Mouse (Mus musculus) neural tube, embryonic 13.5 days (tissue): ENCODE results near the gene Col19a1. TPM values are rescaled to one million over a fixed set of nuclear protein-coding genes. Genes with fewer than 3 reads are reported as not detected.

Experiments used
- ATAC-seq: fragments of 200-750 bp; cut with Nextera tagmentation; 2 replicates; pipeline ENCODE4 v1.8.0; 2017; ENCODE audit warnings: low read depth, mild to moderate bottlenecking, moderate TSS enrichment, moderate library complexity
- H3K27ac ChIP-seq: fragments of 300-500 bp; sonication (generic); replicated peaks from 2 replicates; pipeline ENCODE4 v1.5.1; 2015; ENCODE audit warnings: moderate library complexity, mild to moderate bottlenecking, inconsistent platforms
- H3K27me3 ChIP-seq: fragments of 300-500 bp; sonication (generic); 2 replicates; pipeline ENCODE4 v1.6.1; 2015; ENCODE audit warnings: mild to moderate bottlenecking, inconsistent platforms
- H3K36me3 ChIP-seq: fragments of 300-500 bp; sonication (generic); 2 replicates; pipeline ENCODE4 v1.6.1; 2015; ENCODE audit warnings: mild to moderate bottlenecking, inconsistent platforms
- H3K4me1 ChIP-seq: fragments of 300-500 bp; sonication (generic); replicated peaks from 2 replicates; pipeline ENCODE4 v1.6.1; 2015; ENCODE audit warnings: inconsistent platforms
- H3K4me2 ChIP-seq: fragments of 300-500 bp; sonication (generic); 2 replicates; pipeline ENCODE4 v1.6.1; 2015; ENCODE audit warnings: inconsistent platforms, mild to moderate bottlenecking, moderate library complexity
- H3K4me3 ChIP-seq: fragments of 300-500 bp; sonication (generic); 2 replicates; pipeline ENCODE4 v1.5.1; 2015; ENCODE audit warnings: mild to moderate bottlenecking, inconsistent platforms
- H3K9ac ChIP-seq: fragments of 300-500 bp; sonication (generic); 2 replicates; pipeline ENCODE4 v1.6.1; 2015; ENCODE audit warnings: moderate library complexity, mild to moderate bottlenecking, inconsistent platforms
- H3K9me3 ChIP-seq: fragments of 300-500 bp; sonication (generic); 2 replicates; pipeline ENCODE4 v1.6.1; 2016; ENCODE audit warnings: inconsistent platforms
- WGBS: fragments of 180-500 bp; shearing (Covaris S2); methylation state at CpG from one replicate; pipeline ENCODE4 v1.1.7; 2015; 5-methylcytosine and 5-hydroxymethylcytosine counted together
- polyA plus RNA-seq: library from polyadenylated mRNA; unstranded; fragments of >200 nt; fragmentation: Nextera tagmentation; extraction: Ambion mirVana; gene quantifications from 2 replicates; pipeline ENCODE4 v1.2.1, GENCODE M21; 2015

Col19a1 gene
- polyA plus RNA-seq, 1 experiment from 2014 or later: 2.5 TPM

DNA sequence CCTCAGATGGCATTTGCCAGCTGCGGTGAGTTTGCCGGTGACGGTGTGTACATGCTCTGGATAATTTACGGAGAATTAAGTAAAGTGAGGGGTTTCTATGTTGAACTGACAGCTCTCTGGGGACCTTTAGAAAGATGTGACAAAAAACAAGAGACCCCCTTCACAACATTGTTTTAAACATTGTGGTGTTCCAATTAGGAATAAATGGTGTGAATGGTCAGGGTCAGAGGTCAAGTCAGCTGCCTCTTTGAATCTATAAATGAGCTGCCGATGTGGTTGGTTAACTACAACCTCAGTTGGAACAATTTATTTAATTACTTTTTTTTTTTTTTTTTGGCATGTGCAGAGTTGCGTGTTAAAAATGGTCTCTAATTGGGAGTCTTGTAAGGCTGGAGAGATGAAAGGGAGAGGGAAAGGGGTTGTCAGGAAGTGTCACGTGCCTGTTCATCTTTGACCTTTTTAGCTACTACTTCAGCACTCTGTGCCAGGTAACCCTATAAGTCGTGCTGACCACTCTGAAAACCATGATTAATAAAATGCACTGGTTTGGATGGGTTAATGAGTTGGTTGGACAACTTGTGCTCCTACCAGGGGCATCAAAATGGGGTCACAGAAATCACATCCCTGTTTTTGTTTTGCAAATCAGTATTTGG is 347.1 kb downstream of the Col19a1 start:
- Histone ChIP-seq H3K27me3 (no peaks in the 10 kb centered on the region), H3K9me3 (no peaks in the 10 kb centered on the region), H3K4me2 (no peak overlapping the region), H3K4me3 (no peak overlapping the region), H3K27ac (no peak overlapping the region), H3K9ac (no peak overlapping the region), H3K4me1 (0 out of 2 replicates have a peak, but pooled peaks cover 6% of the 10 kb centered on the region), H3K36me3 (no peaks in the 10 kb centered on the region)
- WGBS: 40% methylated on average over 8 of the region's 8 CpGs
- ATAC-seq: no peak

DNA sequence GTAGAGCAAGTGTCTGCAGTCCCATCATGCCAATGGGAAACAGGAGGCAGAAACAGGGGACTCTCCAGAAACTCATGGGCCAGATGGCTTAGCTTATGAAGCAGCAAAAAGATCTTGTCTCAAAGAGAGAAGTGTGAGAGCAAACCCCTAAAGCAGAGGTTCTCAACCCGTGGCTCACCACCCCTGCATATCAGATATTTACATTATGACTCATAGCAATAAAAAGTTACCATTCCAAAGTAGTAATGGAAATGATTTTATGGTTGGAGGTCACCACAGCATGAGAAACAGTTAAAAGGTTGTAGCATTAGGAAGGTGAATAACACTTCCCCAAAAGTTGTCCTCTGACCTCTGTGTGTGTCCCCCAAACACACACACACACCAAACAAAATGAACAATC is 350.9 kb downstream of the Col19a1 start:
- Histone ChIP-seq H3K9me3 (no peaks in the 10 kb centered on the region), H3K36me3 (no peaks in the 10 kb centered on the region), H3K27me3 (no peaks in the 10 kb centered on the region), H3K27ac (no peak overlapping the region), H3K4me2 (no peak overlapping the region), H3K4me1 (peaks cover 11% of the 10 kb centered on the region; the same call in 1 of the 2 replicates), H3K9ac (no peak overlapping the region), H3K4me3 (no peak overlapping the region)
- ATAC-seq: no peak
- WGBS: 61% methylated on average over 1 of the region's 1 CpGs

DNA sequence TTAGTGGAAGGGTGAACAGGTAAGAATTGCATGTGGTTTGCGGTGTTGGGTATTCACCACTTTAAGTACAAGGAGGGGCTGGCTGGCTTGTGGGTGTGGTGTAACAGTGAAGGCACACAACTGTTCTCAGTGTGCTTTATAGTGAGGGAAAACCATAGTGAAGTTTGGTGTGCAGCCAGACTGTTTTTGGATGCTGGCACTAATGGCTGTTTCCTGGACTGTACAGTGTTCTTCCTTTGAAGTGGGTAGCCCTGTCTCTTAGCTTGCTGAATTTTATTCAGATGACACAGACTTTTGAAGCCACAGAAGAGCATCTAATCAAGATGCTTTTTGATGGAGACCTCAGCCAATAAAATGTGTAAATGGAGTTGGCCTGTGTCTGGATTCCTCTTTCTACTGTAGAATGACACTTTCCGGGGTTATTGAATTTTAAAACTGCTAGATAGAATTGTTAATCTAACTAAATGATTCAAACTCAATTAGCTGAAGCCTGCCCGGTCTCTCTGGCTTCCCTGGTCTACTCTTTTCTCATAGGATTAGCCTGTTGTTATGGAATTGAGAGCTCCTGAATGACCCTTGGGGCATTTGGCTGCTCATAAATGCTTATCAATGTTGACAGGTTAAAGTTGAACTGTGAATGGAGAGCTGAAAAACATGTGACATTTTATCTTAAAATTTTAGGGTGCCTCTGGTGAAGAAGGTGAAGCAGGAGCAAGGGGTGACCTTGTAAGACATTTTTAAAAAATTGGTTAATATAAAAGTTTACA is 355.6 kb downstream of the Col19a1 start:
- peaks cover 18% of the 10 kb centered on the region for H3K4me1 ChIP-seq
- H3K4me2 ChIP-seq: no peak overlapping the region
- ATAC-seq: no peak
- no peak overlapping the region for H3K27ac ChIP-seq
- WGBS: 69% methylated on average over 3 of the region's 3 CpGs
- no peaks in the 10 kb centered on the region for H3K9me3 ChIP-seq
- no peak overlapping the region for H3K4me3 ChIP-seq
- no peak overlapping the region for H3K9ac ChIP-seq
- no peaks in the 10 kb centered on the region for H3K36me3 ChIP-seq
- no peaks in the 10 kb centered on the region for H3K27me3 ChIP-seq

DNA sequence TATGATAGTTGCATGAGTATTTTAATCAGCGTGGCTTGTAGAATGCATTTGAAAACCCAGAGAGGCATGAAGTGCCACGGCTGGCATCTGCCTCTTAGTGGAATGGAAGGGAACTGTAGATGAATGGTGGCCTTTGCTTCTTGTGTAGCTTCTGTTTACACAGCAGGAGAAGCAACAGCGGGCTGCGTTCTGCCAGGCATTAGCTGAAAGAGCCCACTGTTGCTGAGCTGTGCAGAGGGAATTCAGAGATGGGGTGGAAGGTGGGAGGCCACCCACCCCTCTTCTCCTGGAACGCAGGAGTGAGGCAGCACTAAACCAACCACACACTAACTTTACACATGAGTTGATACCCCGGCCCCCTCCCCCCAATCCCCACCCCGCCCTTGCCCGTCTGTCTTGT is 356.8 kb downstream of the Col19a1 start:
- H3K4me1 ChIP-seq: peaks cover 25% of the 10 kb centered on the region
- no peak overlapping the region for H3K4me2 ChIP-seq
- WGBS: 43% methylated on average over 8 of the region's 8 CpGs
- ATAC-seq: peak; percentile 64
- H3K4me3 ChIP-seq: no peak overlapping the region
- H3K36me3 ChIP-seq: no peaks in the 10 kb centered on the region
- no peak overlapping the region for H3K27ac ChIP-seq
- H3K9me3 ChIP-seq: no peaks in the 10 kb centered on the region
- H3K9ac ChIP-seq: no peak overlapping the region
- H3K27me3 ChIP-seq: no peaks in the 10 kb centered on the region

DNA sequence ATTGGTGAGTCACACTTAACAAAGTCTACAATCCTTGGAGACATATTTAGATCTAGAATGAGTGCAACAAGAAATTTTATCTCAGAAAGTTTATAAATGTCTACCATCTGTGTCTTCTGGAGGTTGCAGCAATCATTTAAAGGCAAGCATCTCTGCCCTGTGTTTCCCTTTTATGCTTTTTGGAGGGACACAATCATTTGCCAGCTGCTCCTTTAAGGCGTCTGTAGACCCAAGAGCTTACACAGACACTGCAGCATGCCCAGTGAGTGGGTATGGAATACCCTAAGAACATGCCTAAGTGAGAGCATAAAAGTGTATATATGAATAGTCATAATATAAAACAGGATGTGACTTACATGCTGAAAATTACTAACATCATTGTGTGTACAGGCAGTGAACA is 357.7 kb downstream of the Col19a1 start:
- Histone ChIP-seq H3K36me3 (no peaks in the 10 kb centered on the region), H3K27ac (no peak overlapping the region), H3K9ac (no peak overlapping the region), H3K4me2 (no peak overlapping the region), H3K9me3 (no peaks in the 10 kb centered on the region), H3K4me3 (no peak overlapping the region), H3K27me3 (no peaks in the 10 kb centered on the region), H3K4me1 (peaks cover 25% of the 10 kb centered on the region)
- WGBS: 80% methylated on average over 1 of the region's 1 CpGs
- no peak for ATAC-seq

DNA sequence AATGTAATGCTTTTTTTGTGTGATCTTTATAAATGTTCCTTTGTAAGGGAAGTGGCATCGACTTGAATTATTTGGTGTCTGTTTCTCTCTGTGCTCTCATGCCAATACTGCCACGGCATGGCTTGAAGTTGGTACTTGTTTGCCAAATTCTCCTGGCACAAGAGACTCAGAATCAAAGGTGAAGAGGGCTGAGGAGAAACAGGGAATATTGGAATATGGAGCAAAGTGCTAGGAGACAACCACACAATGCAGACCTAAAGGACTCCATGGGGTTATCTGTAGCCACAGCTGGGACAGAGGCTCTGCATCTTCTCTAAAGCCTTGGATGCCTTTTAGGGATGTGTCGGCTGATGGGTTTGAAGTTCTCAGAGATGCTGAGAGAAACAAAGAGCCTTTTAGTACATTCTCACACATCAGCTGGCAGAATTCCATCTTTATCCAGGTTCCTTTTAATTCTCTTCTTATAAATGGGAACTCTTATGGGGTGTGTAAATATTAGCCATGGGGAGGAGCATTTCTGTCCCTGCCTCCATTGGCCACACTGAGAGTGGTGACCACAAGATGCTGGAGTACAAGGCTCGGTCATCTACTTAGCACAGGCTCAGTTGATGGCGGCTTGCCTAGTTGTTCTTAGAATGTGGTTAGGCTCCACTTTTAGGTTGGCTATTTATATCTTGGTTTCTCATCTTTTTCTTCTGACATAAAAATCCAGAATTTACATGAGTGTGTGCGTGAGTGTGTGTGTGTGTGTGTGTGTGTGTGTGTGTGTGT is 360.1 kb downstream of the Col19a1 start:
- H3K4me2 ChIP-seq: no peak overlapping the region
- WGBS: 80% methylated on average over 6 of the region's 6 CpGs
- ATAC-seq: no peak

DNA sequence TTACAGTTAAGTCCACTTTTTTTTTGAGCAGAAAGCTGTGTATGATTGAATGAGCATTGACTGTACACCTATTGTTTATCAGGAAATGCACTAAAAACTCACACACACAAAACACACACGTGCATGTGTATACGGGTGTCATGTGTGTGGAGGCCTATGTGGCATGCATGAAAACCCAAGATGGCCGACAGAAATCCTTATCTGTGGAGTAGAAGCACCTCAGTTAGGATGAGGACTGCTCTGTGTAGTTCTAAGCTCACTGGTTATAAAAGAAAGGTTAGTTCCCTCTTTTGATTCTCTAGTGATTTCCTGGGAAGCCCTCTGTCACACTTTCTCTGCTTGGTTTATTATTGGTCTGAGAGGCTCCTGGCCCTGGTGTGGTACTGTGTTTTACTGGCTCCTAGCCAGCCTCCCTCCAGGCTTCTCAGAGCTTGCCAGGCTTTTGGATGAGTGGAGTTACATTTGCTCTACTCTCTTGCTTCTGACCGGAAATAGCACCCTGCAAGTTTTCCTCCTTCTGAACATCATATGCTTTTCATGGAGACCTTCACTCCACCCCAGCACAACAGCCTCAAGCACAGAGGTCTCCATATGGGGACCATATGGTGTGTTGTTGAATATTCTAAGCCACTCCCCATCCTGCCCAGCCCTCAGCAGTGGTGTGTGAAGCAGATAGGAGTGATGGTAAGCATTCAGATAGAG is 361.3 kb downstream of the Col19a1 start:
- peaks cover 18% of the 10 kb centered on the region; the same call in 1 of the 2 replicates for H3K4me1 ChIP-seq
- no peak overlapping the region for H3K4me3 ChIP-seq
- H3K4me2 ChIP-seq: no peak overlapping the region
- ATAC-seq: peak; percentile 72
- WGBS: 83% methylated on average over 4 of the region's 4 CpGs
- no peak overlapping the region for H3K9ac ChIP-seq
- H3K27me3 ChIP-seq: no peaks in the 10 kb centered on the region
- peak overlapping the region; percentile 33; the same call in 1 of the 2 replicates for H3K27ac ChIP-seq
- H3K36me3 ChIP-seq: no peaks in the 10 kb centered on the region
- H3K9me3 ChIP-seq: no peaks in the 10 kb centered on the region

More for the DNA sequence above, 360.1 kb downstream of the Col19a1 start:
- no peaks in the 10 kb centered on the region for H3K36me3 ChIP-seq
- H3K4me1 ChIP-seq: peaks cover 25% of the 10 kb centered on the region
- no peak overlapping the region for H3K4me3 ChIP-seq
- no peaks in the 10 kb centered on the region for H3K9me3 ChIP-seq
- no peak overlapping the region for H3K9ac ChIP-seq
- no peaks in the 10 kb centered on the region for H3K27me3 ChIP-seq
- 0 out of 2 replicates have a peak overlapping the region, but pooled peaks have one; percentile 23 for H3K27ac ChIP-seq

DNA sequence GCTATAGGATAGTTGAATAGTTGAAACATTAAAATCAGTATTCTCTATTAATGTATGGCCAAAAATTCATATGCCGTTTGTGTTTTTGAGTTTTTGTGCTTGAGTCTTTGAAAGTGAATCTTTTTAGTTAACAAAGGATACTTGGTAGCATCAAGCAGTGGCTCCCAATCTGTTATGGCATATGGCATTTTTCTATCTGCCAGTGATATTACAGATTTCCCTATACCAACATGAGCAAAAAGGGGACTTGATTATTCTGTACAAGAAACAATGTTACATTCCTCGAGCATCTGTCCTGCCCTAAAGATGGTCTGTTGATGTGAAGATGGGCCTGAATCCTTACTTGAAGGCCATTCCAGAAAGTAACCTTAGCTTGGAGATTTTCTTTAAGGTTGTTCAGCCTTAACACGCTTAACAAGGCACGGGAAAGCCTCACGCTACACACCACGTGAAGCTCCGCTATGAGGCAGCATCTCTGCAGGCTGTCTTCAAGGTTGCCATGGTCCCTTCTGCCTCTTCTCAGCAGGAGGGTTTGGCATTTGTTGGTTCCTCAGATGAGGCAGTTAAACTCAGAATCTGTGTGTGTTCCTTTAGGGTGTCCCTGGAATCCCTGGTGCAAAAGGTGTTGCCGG is 364.2 kb downstream of the Col19a1 start:
- 68% methylated on average over 8 of the region's 8 CpGs for WGBS
- Histone ChIP-seq H3K4me1 (peaks cover 13% of the 10 kb centered on the region; the same call in 1 of the 2 replicates), H3K4me2 (no peak overlapping the region), H3K9me3 (no peaks in the 10 kb centered on the region), H3K27me3 (no peaks in the 10 kb centered on the region), H3K27ac (no peak overlapping the region), H3K36me3 (no peaks in the 10 kb centered on the region), H3K9ac (no peak overlapping the region), H3K4me3 (no peak overlapping the region)
- no peak for ATAC-seq

DNA sequence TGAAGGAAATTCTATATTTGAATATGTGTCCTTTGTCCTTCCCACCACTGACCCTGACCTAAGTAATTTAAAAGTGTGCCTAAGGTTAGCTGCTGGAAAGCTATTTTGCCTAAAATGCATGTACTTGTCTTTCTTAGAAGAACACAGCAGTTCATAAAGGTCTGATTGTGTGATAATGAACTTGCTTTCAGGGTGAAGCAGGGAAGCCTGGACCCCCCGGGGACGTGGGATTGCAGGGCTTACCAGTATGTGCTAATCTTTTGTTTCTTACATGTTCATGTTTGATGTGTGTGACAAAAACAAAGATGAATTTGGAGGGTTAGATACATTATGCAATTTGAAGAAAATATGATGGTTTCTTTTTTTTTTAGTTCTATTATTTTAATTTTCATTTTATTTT is 365.0 kb downstream of the Col19a1 start:
- WGBS: 68% methylated on average over 2 of the region's 2 CpGs
- Histone ChIP-seq H3K4me1 (peaks cover 11% of the 10 kb centered on the region; the same call in 1 of the 2 replicates), H3K36me3 (no peaks in the 10 kb centered on the region), H3K4me3 (no peak overlapping the region), H3K27me3 (no peaks in the 10 kb centered on the region), H3K27ac (no peak overlapping the region), H3K9ac (no peak overlapping the region), H3K4me2 (no peak overlapping the region), H3K9me3 (no peaks in the 10 kb centered on the region)
- no peak for ATAC-seq

DNA sequence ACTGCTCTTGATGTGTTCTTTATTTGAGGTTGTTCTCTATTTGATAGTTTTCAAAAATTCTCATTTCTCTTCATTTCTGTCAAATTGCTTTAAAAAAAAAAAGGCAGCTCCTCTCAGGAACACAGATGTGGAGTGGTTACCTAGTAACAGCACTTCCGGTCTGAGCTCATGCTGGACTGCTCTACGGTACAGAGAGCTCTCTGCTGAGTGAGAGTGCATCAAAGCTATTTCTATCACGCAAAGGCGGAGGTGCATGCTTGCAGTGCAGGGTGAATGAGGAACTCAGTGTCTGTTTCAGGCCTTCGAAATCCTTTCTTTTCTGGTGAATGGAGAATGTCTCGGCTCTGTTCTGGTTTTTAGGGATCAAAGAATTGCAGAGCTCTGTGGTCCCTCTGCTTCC is 368.2 kb downstream of the Col19a1 start:
- no peak for ATAC-seq
- Histone ChIP-seq H3K4me1 (no peaks in the 10 kb centered on the region), H3K36me3 (no peaks in the 10 kb centered on the region), H3K9ac (no peak overlapping the region), H3K27ac (no peak overlapping the region), H3K4me2 (no peak overlapping the region), H3K9me3 (no peaks in the 10 kb centered on the region), H3K4me3 (no peak overlapping the region), H3K27me3 (no peaks in the 10 kb centered on the region)
- WGBS: 30% methylated on average over 6 of the region's 6 CpGs
